ENCODE assay signal across 20 mouse cellular contexts in genomic region chr2:43977732-43978131, GRCm38 (mm10).
DNase-seq lines count a peak whose midpoint lies in the region; ATAC-seq and TF ChIP-seq lines count a peak whose summit lies in the region.
"Had no signal": no experiment of that assay in that cellular context is flagged by ENCODE, and none has a peak within 500 bp of the region (broad histone marks: within the 10 kb centered on the region; RNA-seq: fewer than 3 reads in every experiment).

No protein-coding gene starts in this region.

- H3K4me1 ChIP-seq in forebrain, embryonic 13.5 days: peaks cover 13% of the 10 kb centered on the region
- no peaks in the 10 kb centered on the region for H3K4me1 ChIP-seq in forebrain, embryonic 11.5 days (replicated peaks; ENCODE audit: control insufficient read depth, insufficient read depth, low read length)
- H3K4me1 ChIP-seq in olfactory bulb, adult 2 months (ENCODE audit: control insufficient read depth, insufficient read depth, low read length): no peaks in the 10 kb centered on the region

- H3K36me3 ChIP-seq in forebrain, embryonic 13.5 days (ENCODE audit: poor library complexity, severe bottlenecking): no peaks in the 10 kb centered on the region
- no peaks in the 10 kb centered on the region for H3K36me3 ChIP-seq in forebrain, embryonic 11.5 days (ENCODE audit: control insufficient read depth, insufficient read depth, low read length)
- H3K36me3 ChIP-seq: G1E had no signal

- no peak overlapping the region for H3K9ac ChIP-seq in forebrain, embryonic 13.5 days
- H3K9ac ChIP-seq in forebrain, embryonic 11.5 days (ENCODE audit: low read length): no peak overlapping the region
- H3K9ac ChIP-seq: liver, postnatal 0 days had no signal

- WGBS in forebrain, embryonic 13.5 days: 71% methylated on average over 11 of the region's 11 CpGs
- 90% methylated on average over 11 of the region's 11 CpGs for WGBS in forebrain, embryonic 11.5 days
- WGBS in olfactory bulb, adult 2 months: 38% methylated on average over 11 of the region's 11 CpGs

- no peak overlapping the region for H3K4me3 ChIP-seq in forebrain, embryonic 13.5 days
- H3K4me3 ChIP-seq in forebrain, embryonic 11.5 days (ENCODE audit: low read depth, low read length): no peak overlapping the region
- no peak overlapping the region for H3K4me3 ChIP-seq in olfactory bulb, adult 2 months (ENCODE audit: insufficient read depth, low read depth, low read length)
- H3K4me3 ChIP-seq: heart, adult 2 months had no signal

- H3K4me2 ChIP-seq in forebrain, embryonic 13.5 days: no peak overlapping the region
- H3K4me2 ChIP-seq in forebrain, embryonic 11.5 days (ENCODE audit: low read depth, low read length, severe bottlenecking): no peak overlapping the region

- peak; percentile 29; the same call in 1 of the 2 replicates for ATAC-seq in forebrain, embryonic 13.5 days
- ATAC-seq in forebrain, embryonic 11.5 days (replicated peaks; ENCODE audit: low FRiP score): no peak
- ATAC-seq: CD4-positive, CD25-positive, alpha-beta regulatory T cell, adult 4 months; inflammation-experienced regulatory T-cells, adult 6 months; liver, postnatal 0 days had no signal

- TF ChIP-seq CTCF in olfactory bulb, adult 2 months (IDR thresholded peaks at IDR 0.05; ENCODE audit: insufficient read depth, low read depth, low read length): no peak

- no peak for TF ChIP-seq POLR2A in olfactory bulb, adult 2 months (IDR thresholded peaks at IDR 0.05; ENCODE audit: insufficient read depth, low read depth, low read length)

- no peaks in the 10 kb centered on the region for H3K9me3 ChIP-seq in forebrain, embryonic 13.5 days (replicated peaks)
- H3K9me3 ChIP-seq in forebrain, embryonic 11.5 days (ENCODE audit: control insufficient read depth, low read length): no peaks in the 10 kb centered on the region
- H3K9me3 ChIP-seq: G1E had no signal

- H3K27me3 ChIP-seq in forebrain, embryonic 13.5 days: no peaks in the 10 kb centered on the region
- H3K27me3 ChIP-seq in forebrain, embryonic 11.5 days (ENCODE audit: control insufficient read depth, insufficient read depth, low read length): no peaks in the 10 kb centered on the region

- DNase-seq in forebrain, embryonic 11.5 days (ENCODE audit: low spot score): no peak
- peak; percentile 14 to 27 for DNase-seq in left cerebral cortex, adult 18-20 months (ENCODE audit: low spot score in 2 of 2)
- DNase-seq in left cerebral cortex, adult 9 months (ENCODE audit: low spot score in 2 of 2): no peak
- peak; percentile 31 to 52 for DNase-seq in right cerebral cortex, adult 2 months (ENCODE audit: low spot score in 2 of 2)
- DNase-seq in right cerebral cortex, postnatal 14 days: no peak
- DNase-seq in kidney, postnatal 25 days: no peak
- DNase-seq: adrenal gland, postnatal 36 days; cerebellum, postnatal 10 days; gastrocnemius, postnatal 14 days; heart, adult 2 months; kidney, adult 9 months; liver; liver, postnatal 0 days; lung, postnatal 14 days; thymus, postnatal 4 days had no signal

- H3K27ac ChIP-seq in forebrain, embryonic 13.5 days: peak overlapping the region; percentile 68
- H3K27ac ChIP-seq in forebrain, embryonic 11.5 days (ENCODE audit: low read depth, low read length): no peak overlapping the region
- peak overlapping the region; percentile 83 for H3K27ac ChIP-seq in olfactory bulb, adult 2 months (ENCODE audit: insufficient read depth, low read depth, low read length)
- H3K27ac ChIP-seq: heart, adult 2 months had no signal

Comparison
In these comparisons a context has a peak if more than half of its experiments do, and no peak if none do; other contexts are left out.
1. DNase-seq: peak in left cerebral cortex, adult 18-20 months (2 of 2) and right cerebral cortex, adult 2 months (2 of 2); none in forebrain, embryonic 11.5 days (single experiment), left cerebral cortex, adult 9 months (0 of 2), right cerebral cortex, postnatal 14 days (single experiment) and kidney, postnatal 25 days (0 of 2).